Mouse (Mus musculus) cerebellum, adult 2 months (tissue): ENCODE measurements at regions not wholly inside any gene's neighbourhood (a gene's known extent, or its start where the extent isn't known, plus 50 kb on each side); places are given as distances from the start of the nearest gene placed in this dataset.

Experiments used
- DNase-seq, 2 experiments: peaks; one replicate each; pipeline ENCODE4 v3.0.0; 2021
- H3K27ac ChIP-seq: fragments of 200-500 bp; 2 replicates; pipeline ENCODE4 v1.5.1; 2012; ENCODE audit warnings: low read length, control low read depth, inconsistent platforms; ENCODE audit not compliant: insufficient read depth
- H3K27me3 ChIP-seq: fragments of 200-500 bp; 2 replicates; pipeline ENCODE4 v1.6.1; 2012; ENCODE audit warnings: inconsistent platforms, mild to moderate bottlenecking, low read length, moderate library complexity; ENCODE audit not compliant: control insufficient read depth, insufficient read depth
- H3K4me1 ChIP-seq: fragments of 200-500 bp; 2 replicates; pipeline ENCODE4 v1.6.1; 2011; ENCODE audit warnings: low read length; ENCODE audit not compliant: control insufficient read depth, insufficient read depth
- H3K4me3 ChIP-seq: fragments of 200-500 bp; replicated peaks from 2 replicates; pipeline ENCODE3; 2011; ENCODE audit warnings: mild to moderate bottlenecking, low read depth, low read length, control low read depth; ENCODE audit not compliant: insufficient read depth
- CTCF ChIP-seq: fragments of 200-500 bp; IDR thresholded peaks from 2 replicates; pipeline ENCODE4 v1.5.1; 2011; ENCODE audit warnings: low read depth, mild to moderate bottlenecking, control low read depth, low read length, moderate library complexity, borderline replicate concordance; ENCODE audit not compliant: insufficient read depth
- POLR2A ChIP-seq: fragments of 200-500 bp; IDR thresholded peaks from 2 replicates; pipeline ENCODE4 v1.6.1; 2011; ENCODE audit warnings: low read length, control low read depth, borderline replicate concordance; ENCODE audit not compliant: insufficient read depth
- WGBS: fragments of 180-500 bp; shearing (Covaris S2); methylation state at CpG from one replicate; pipeline ENCODE4 v1.1.7; 2018; 5-methylcytosine and 5-hydroxymethylcytosine counted together

DNA sequence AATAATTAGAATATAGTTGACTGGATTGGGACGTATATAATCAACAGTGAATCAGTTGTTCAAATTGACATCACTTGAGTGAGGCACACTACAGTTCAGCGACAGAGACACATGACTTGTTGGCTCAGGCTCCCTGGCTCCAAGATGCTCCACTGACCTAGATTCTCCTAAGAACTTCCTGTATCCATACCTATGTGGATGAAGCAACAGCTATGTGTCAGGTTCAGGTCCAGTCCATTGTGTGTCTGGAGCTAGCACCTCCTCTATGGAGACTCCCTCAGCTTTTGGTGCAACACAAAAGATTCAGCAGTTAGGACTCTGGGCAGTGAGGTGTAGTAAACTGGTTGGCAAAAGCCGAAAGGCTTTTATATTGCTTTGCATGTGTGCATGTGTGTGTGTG lies 251.6 kb downstream of the Ankrd50 start:
- H3K27ac ChIP-seq: no peak overlapping the region
- H3K4me1 ChIP-seq: peaks cover 3% of the 10 kb centered on the region
- WGBS: 53% methylated on average over 3 of the region's 3 CpGs
- no peaks in the 10 kb centered on the region for H3K27me3 ChIP-seq
- DNase-seq: no peak
- H3K4me3 ChIP-seq: no peak overlapping the region
- no peak for TF ChIP-seq CTCF
- TF ChIP-seq POLR2A: no peak

GRCm38 (mm10) chr3:38232111-38233076 lies 252.2 kb downstream of the Ankrd50 start:
- TF ChIP-seq POLR2A: no peak
- no peak for TF ChIP-seq CTCF
- peak; percentile 29 to 53 for DNase-seq
- Histone ChIP-seq H3K4me3 (no peak overlapping the region), H3K27ac (no peak overlapping the region), H3K4me1 (peaks cover 3% of the 10 kb centered on the region), H3K27me3 (no peaks in the 10 kb centered on the region)
- WGBS: 29% methylated on average over 15 of the region's 15 CpGs

- Histone ChIP-seq H3K27me3 (no peaks in the 10 kb centered on the region), H3K27ac (no peak overlapping the region), H3K4me1 (peaks cover 3% of the 10 kb centered on the region), H3K4me3 (no peak overlapping the region)
- 74% methylated on average over 3 of the region's 3 CpGs for WGBS
- no peak for DNase-seq
- TF ChIP-seq CTCF (no peak), POLR2A (no peak)
These were observed 253.1 kb downstream of the Ankrd50 start for GRCm38 (mm10) chr3:38231506-38231905.

- no peak for DNase-seq
- Histone ChIP-seq H3K27me3 (no peaks in the 10 kb centered on the region), H3K4me3 (no peak overlapping the region), H3K27ac (no peak overlapping the region), H3K4me1 (peaks cover 3% of the 10 kb centered on the region)
- WGBS: 81% methylated on average over 6 of the region's 6 CpGs
- no peak for TF ChIP-seq POLR2A
- TF ChIP-seq CTCF: no peak
These were observed 253.8 kb downstream of the Ankrd50 start for GRCm38 (mm10) chr3:38230796-38231195.

GRCm38 (mm10) chr3:38229686-38230085 lies 255.0 kb downstream of the Ankrd50 start:
- 72% methylated on average over 5 of the region's 5 CpGs for WGBS
- peaks cover 3% of the 10 kb centered on the region for H3K4me1 ChIP-seq
- no peak overlapping the region for H3K4me3 ChIP-seq
- DNase-seq: no peak
- H3K27me3 ChIP-seq: no peaks in the 10 kb centered on the region
- no peak overlapping the region for H3K27ac ChIP-seq
- TF ChIP-seq POLR2A (no peak), CTCF (no peak)

DNA sequence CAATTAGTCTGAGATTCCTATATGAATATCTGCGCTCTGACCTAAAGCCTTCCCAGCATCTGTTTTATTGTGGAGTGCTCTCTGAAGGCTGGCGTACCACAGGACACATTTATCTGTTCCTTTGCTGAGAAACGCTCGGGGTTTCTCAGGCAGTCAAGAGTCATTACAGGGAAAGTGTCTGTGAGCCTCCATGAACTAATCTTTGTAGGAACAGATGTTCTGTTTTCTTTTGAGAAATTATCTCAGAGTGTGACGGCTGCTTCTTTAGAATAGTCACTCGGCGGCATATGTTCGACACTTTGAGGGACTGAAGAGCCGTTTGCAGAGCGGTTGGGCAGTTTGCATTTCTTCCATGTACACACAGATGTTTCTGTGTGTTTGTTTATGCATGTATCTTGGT lies 255.6 kb downstream of the Ankrd50 start:
- H3K27ac ChIP-seq: no peak overlapping the region
- peaks cover 3% of the 10 kb centered on the region for H3K4me1 ChIP-seq
- WGBS: 77% methylated on average over 10 of the region's 10 CpGs
- H3K27me3 ChIP-seq: no peaks in the 10 kb centered on the region
- DNase-seq: no peak
- TF ChIP-seq CTCF (no peak), POLR2A (no peak)
- H3K4me3 ChIP-seq: no peak overlapping the region

DNA sequence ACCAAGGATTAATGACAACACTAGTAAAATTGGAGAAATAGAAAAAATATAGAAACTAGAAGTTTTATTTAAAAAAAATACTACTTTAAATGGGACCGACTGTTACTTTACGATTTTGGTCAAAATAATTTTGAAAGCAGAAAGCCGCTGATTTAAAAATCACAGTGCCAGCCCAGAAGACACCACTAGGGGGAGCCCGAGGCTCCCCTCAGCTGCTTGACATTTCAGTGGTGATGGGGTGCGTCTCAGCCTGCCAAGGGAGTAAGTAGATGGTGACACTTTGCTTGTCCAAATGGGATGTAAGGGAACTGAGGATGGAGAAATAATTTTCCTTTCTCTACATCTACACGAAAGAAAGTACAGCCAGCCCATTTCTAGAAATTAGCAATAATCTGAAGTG lies 257.0 kb downstream of the Ankrd50 start:
- TF ChIP-seq POLR2A (no peak), CTCF (peak; percentile 74)
- H3K4me3 ChIP-seq: no peak overlapping the region
- no peaks in the 10 kb centered on the region; the same call in 1 of the 2 replicates for H3K4me1 ChIP-seq
- H3K27me3 ChIP-seq: no peaks in the 10 kb centered on the region
- peak; percentile 54 to 65 for DNase-seq
- no peak overlapping the region for H3K27ac ChIP-seq
- WGBS: 16% methylated on average over 6 of the region's 6 CpGs

DNA sequence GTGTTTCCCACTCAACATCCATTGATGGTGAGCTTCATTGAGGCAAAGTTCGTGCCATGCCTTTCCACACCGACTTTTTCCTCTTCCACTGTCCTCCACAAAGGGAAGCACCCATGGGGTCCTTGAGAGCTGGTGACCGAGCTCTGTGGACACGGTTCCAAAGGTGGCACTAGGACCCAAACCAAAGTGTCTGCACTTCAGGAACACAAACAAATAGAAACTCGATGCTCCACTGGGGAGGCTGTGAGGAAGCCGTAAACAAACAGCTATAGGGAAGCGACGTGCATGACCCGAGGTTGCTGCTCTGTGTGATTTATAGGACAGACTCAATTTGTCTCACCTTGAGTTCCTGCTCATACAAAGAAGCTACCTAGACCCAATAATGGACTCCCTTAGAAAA lies 257.5 kb downstream of the Ankrd50 start:
- H3K4me1 ChIP-seq: no peaks in the 10 kb centered on the region; the same call in 1 of the 2 replicates
- TF ChIP-seq POLR2A (no peak), CTCF (no peak)
- no peak for DNase-seq
- WGBS: 89% methylated on average over 9 of the region's 9 CpGs
- H3K4me3 ChIP-seq: no peak overlapping the region
- H3K27me3 ChIP-seq: no peaks in the 10 kb centered on the region
- no peak overlapping the region for H3K27ac ChIP-seq
